ENCODE assay signal across 8 mouse cellular contexts in genomic region chr11:77348142-77348741, GRCm38 (mm10).
A peak's percentile ranks its signal among the peaks of the same experiment; 100 is the strongest.
DNase-seq lines count a peak whose midpoint lies in the region; ATAC-seq lines count a peak whose summit lies in the region.

No protein-coding gene starts in this region.

- peak; percentile 94 for ATAC-seq in hindbrain, embryonic 15.5 days (ENCODE audit: low FRiP score, low read depth)

- peak; percentile 92 for DNase-seq in ZHBTc4 (ENCODE audit: low read depth, low spot score)
- peak; percentile 68 to 81 for DNase-seq in cerebellum, postnatal 36 days
- DNase-seq in frontal cortex, postnatal 36 days (ENCODE audit: low spot score in 2 of 2) = peak; percentile 69 to 78
- DNase-seq in left cerebral cortex, adult 18-20 months (ENCODE audit: low spot score in 2 of 2) = peak; percentile 69 to 86
- peak; percentile 95 for DNase-seq in lung, postnatal 4 days
- DNase-seq in retina, postnatal 1 day = peak; percentile 90
- DNase-seq in urinary bladder, adult 18-20 months (ENCODE audit: low spot score in 2 of 2) = peak; percentile 89 to 90

- H3K4me1 ChIP-seq in hindbrain, embryonic 15.5 days (replicated peaks) = peaks cover 15% of the 10 kb centered on the region

- no peaks in the 10 kb centered on the region for H3K27me3 ChIP-seq in hindbrain, embryonic 15.5 days

- peak overlapping the region; percentile 46 for H3K9ac ChIP-seq in hindbrain, embryonic 15.5 days

- no peaks in the 10 kb centered on the region for H3K36me3 ChIP-seq in hindbrain, embryonic 15.5 days

- no peaks in the 10 kb centered on the region for H3K9me3 ChIP-seq in hindbrain, embryonic 15.5 days

- WGBS in hindbrain, embryonic 15.5 days = under 1% methylated on average over 51 of the region's 54 CpGs

- H3K4me2 ChIP-seq in hindbrain, embryonic 15.5 days = peak overlapping the region; percentile 75

- H3K27ac ChIP-seq in hindbrain, embryonic 15.5 days (replicated peaks) = peak overlapping the region; percentile 51; the same call in 1 of the 2 replicates

- peak overlapping the region; percentile 61 for H3K4me3 ChIP-seq in hindbrain, embryonic 15.5 days

Comparison
In these comparisons a context has a peak if more than half of its experiments do, and no peak if none do; other contexts are left out.
1. Peak in every context shown above with its lines: DNase-seq, ATAC-seq, H3K4me3 ChIP-seq and H3K27ac ChIP-seq.